Mouse (Mus musculus): ENCODE measurements around the gene Ccdc3.

DNA sequence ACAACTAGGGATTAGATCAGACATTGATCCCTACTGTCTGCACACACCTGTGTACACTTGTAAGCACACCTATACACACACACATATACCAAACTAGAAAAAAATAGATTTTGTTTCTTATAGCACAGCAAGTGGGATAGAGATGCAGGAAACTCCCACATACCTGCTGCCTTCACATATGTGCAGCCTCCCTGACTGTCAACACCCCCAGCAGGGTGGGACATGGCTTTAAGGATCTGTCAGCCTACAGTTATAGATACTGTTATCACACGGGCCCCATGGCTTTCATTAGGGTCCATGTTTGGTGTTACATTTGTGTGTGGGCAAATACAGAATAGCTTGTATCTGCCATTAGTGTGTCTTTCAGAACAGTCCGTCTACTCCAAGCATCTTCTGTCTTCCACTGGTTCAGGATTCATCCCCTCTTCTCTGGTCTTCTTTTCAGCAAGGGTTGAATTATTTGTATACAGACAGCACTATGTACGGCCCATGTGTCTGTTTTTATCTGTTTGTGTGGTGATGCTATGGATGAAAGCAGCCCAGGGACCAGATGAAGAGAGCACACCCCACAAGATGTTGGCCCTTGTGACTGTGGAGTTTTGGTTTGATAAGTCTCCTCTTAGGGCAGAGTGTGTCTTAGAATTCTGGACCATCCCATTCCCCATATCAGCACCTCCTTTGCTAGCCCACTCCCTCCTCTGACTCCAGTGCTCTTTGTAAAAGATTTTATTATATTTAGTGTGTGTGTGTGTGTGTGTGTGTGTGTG lies 24.5 kb downstream of the Ccdc3 start:
- TF ChIP-seq CTCF (IDR thresholded peaks at IDR 0.05; ENCODE audit: low read depth, low read length) (no peak), POLR2A (IDR thresholded peaks at IDR 0.05; ENCODE audit: borderline replicate concordance, low read depth, low read length) (no peak)

Measured in bone marrow macrophage, adult 2 months (primary cell).